Mouse (Mus musculus): ENCODE measurements around the gene Pdzrn4. TPM values are rescaled to one million over a fixed set of nuclear protein-coding genes. Genes with fewer than 3 reads are reported as not detected.

Pdzrn4 gene
- polyA plus RNA-seq, 1 experiment from 2014 or later = 0.02 TPM

DNA sequence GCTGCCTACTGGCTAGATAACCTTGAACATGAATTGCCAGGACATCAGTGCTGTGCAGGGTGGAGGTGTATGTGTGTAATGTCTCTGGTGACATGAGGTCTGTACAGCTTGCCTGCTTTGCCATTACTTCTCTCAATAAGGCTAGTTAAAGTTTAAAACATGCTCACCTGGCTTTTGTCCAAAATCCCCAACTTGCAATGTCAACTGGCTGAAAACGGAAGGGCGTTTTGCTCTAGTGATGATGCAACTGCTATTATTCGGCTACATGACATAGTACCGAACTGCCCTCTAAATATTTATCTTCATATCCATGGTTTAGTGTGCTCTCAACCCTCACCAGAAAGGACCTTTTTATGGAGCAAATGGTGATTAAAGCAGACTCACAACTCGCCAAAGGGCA, 161.9 kb downstream of the Pdzrn4 start:
- no peaks in the 10 kb centered on the region for H3K36me3 ChIP-seq (ENCODE audit: control insufficient read depth, insufficient read depth)
- no peak overlapping the region for H3K4me2 ChIP-seq (ENCODE audit: low read depth, low read length)
- H3K4me1 ChIP-seq (ENCODE audit: control insufficient read depth, low read depth, low read length) = no peaks in the 10 kb centered on the region
- ATAC-seq (ENCODE audit: low read depth) = peak; percentile 60
- H3K4me3 ChIP-seq (ENCODE audit: low read depth, low read length) = no peak overlapping the region
- WGBS (ENCODE audit: insufficient replicate concordance) = 57% methylated on average over 5 of the region's 5 CpGs
- H3K27ac ChIP-seq (ENCODE audit: low read length) = no peak overlapping the region
- no peaks in the 10 kb centered on the region for H3K27me3 ChIP-seq (ENCODE audit: control insufficient read depth, insufficient read depth, low read depth, low read length)
- no peak overlapping the region for H3K9ac ChIP-seq (ENCODE audit: low read depth, low read length)
- H3K9me3 ChIP-seq (replicated peaks; ENCODE audit: control insufficient read depth, low read length) = no peaks in the 10 kb centered on the region

DNA sequence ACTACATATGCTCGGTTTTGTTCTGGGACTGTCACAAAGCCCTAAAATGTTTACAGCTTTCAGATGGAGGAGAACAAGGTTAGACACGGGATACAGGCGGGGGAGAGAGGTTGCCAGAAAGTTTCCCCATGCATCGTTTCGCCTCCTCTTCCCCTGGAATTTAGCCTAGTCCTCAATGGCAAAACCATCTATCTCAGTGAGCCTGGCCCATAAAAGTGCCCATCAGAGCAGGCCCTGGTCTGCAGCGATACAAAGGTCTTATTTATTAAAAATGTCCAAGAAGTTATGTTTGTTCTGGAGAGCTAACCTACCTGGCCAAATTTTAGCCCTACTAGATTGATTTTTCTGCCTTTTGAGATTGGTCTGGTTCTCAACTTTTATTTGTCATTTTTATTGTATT, 165.5 kb downstream of the Pdzrn4 start:
- Histone ChIP-seq H3K4me1 (ENCODE audit: control insufficient read depth, low read depth, low read length) (no peaks in the 10 kb centered on the region), H3K36me3 (ENCODE audit: control insufficient read depth, insufficient read depth) (no peaks in the 10 kb centered on the region), H3K27me3 (ENCODE audit: control insufficient read depth, insufficient read depth, low read depth, low read length) (no peaks in the 10 kb centered on the region), H3K4me2 (ENCODE audit: low read depth, low read length) (no peak overlapping the region), H3K27ac (ENCODE audit: low read length) (no peak overlapping the region), H3K4me3 (ENCODE audit: low read depth, low read length) (no peak overlapping the region), H3K9me3 (replicated peaks; ENCODE audit: control insufficient read depth, low read length) (no peaks in the 10 kb centered on the region), H3K9ac (ENCODE audit: low read depth, low read length) (no peak overlapping the region)
- WGBS (ENCODE audit: insufficient replicate concordance) = 64% methylated on average over 6 of the region's 6 CpGs
- no peak for ATAC-seq (ENCODE audit: low read depth)

DNA sequence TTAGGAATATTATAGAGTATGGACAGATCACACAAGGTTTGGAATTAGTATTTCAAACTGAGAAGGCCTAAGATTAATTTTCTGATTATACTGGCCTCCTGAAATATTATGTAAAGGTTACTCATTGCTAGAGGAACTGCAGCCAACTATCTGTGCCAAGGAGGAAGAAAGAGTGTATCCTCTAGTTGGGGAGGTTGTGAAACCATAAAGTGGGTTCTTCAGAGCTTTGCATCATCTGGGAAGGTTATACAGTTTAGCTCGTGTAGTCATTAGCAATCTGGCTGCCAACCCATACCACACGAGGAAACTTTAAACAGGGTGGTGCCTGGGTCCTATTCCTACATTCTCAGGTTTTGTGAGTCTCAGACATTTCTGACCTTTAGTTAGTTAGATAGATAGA, 166.9 kb downstream of the Pdzrn4 start:
- Histone ChIP-seq H3K4me2 (ENCODE audit: low read depth, low read length) (no peak overlapping the region), H3K27me3 (ENCODE audit: control insufficient read depth, insufficient read depth, low read depth, low read length) (no peaks in the 10 kb centered on the region), H3K36me3 (ENCODE audit: control insufficient read depth, insufficient read depth) (no peaks in the 10 kb centered on the region), H3K4me1 (ENCODE audit: control insufficient read depth, low read depth, low read length) (no peaks in the 10 kb centered on the region), H3K9me3 (replicated peaks; ENCODE audit: control insufficient read depth, low read length) (no peaks in the 10 kb centered on the region), H3K9ac (ENCODE audit: low read depth, low read length) (no peak overlapping the region), H3K27ac (ENCODE audit: low read length) (no peak overlapping the region), H3K4me3 (ENCODE audit: low read depth, low read length) (no peak overlapping the region)
- 46% methylated on average over 2 of the region's 2 CpGs for WGBS (ENCODE audit: insufficient replicate concordance)
- ATAC-seq (ENCODE audit: low read depth) = no peak

- no peak overlapping the region for H3K4me3 ChIP-seq (ENCODE audit: low read depth, low read length)
- 52% methylated on average over 3 of the region's 3 CpGs for WGBS (ENCODE audit: insufficient replicate concordance)
- H3K4me2 ChIP-seq (ENCODE audit: low read depth, low read length) = no peak overlapping the region
- ATAC-seq (ENCODE audit: low read depth) = no peak
- no peaks in the 10 kb centered on the region for H3K4me1 ChIP-seq (ENCODE audit: control insufficient read depth, low read depth, low read length)
- no peaks in the 10 kb centered on the region for H3K27me3 ChIP-seq (ENCODE audit: control insufficient read depth, insufficient read depth, low read depth, low read length)
- no peaks in the 10 kb centered on the region for H3K9me3 ChIP-seq (replicated peaks; ENCODE audit: control insufficient read depth, low read length)
- no peaks in the 10 kb centered on the region for H3K36me3 ChIP-seq (ENCODE audit: control insufficient read depth, insufficient read depth)
- no peak overlapping the region for H3K9ac ChIP-seq (ENCODE audit: low read depth, low read length)
- no peak overlapping the region for H3K27ac ChIP-seq (ENCODE audit: low read length)
Measured at GRCm38 (mm10) chr15:92570526-92571243, 174.0 kb downstream of the Pdzrn4 start.

DNA sequence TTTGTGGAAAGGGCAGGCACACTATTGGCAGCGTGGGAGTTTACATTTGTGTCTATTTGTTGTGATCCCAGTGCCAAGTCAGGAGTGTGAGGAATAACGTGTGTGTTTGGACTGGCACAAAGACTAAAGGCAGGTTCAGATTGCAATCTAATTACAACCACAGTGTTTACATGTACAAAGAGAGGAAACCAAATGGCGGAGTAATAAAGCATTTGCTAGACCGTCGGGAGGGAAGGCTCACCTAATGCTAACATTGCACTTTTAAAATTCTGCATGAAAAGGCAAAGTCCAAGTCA, 174.5 kb downstream of the Pdzrn4 start:
- Histone ChIP-seq H3K4me2 (ENCODE audit: low read depth, low read length) (no peak overlapping the region), H3K4me3 (ENCODE audit: low read depth, low read length) (no peak overlapping the region), H3K9me3 (replicated peaks; ENCODE audit: control insufficient read depth, low read length) (no peaks in the 10 kb centered on the region), H3K4me1 (ENCODE audit: control insufficient read depth, low read depth, low read length) (no peaks in the 10 kb centered on the region), H3K9ac (ENCODE audit: low read depth, low read length) (no peak overlapping the region), H3K36me3 (ENCODE audit: control insufficient read depth, insufficient read depth) (no peaks in the 10 kb centered on the region), H3K27ac (ENCODE audit: low read length) (no peak overlapping the region), H3K27me3 (ENCODE audit: control insufficient read depth, insufficient read depth, low read depth, low read length) (no peaks in the 10 kb centered on the region)
- no peak for ATAC-seq (ENCODE audit: low read depth)
- 53% methylated on average over 5 of the region's 5 CpGs for WGBS (ENCODE audit: insufficient replicate concordance)

GRCm38 (mm10) chr15:92577476-92577875, 180.8 kb downstream of the Pdzrn4 start:
- WGBS (ENCODE audit: insufficient replicate concordance) = 66% methylated on average over 11 of the region's 11 CpGs
- no peak overlapping the region for H3K4me2 ChIP-seq (ENCODE audit: low read depth, low read length)

DNA sequence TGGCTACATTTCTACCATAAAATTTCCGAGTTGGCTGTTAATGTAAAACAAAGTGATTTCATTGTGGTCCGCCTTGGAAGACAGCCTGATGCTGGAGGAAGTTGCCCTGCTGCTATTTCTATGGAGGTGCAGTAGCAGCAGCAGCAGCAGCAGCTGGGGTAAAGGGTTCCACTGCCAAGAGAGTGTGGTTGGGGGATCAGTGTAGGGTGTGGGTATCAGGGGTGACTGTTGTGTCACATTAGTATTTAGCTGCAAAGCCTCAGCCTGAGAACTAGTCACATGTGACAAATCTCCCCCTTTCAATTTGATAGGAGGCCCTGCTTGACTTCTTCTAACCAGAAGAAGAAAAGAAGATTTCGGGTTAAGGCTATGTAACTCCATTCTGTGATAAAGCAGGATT, 183.5 kb downstream of the Pdzrn4 start:
- ATAC-seq (ENCODE audit: low read depth) = no peak
- WGBS (ENCODE audit: insufficient replicate concordance) = 48% methylated on average over 3 of the region's 3 CpGs

More at GRCm38 (mm10) chr15:92577476-92577875, 180.8 kb downstream of the Pdzrn4 start:
- H3K4me1 ChIP-seq (ENCODE audit: control insufficient read depth, low read depth, low read length) = no peaks in the 10 kb centered on the region
- no peak overlapping the region for H3K4me3 ChIP-seq (ENCODE audit: low read depth, low read length)
- no peak for ATAC-seq (ENCODE audit: low read depth)
- H3K27ac ChIP-seq (ENCODE audit: low read length) = no peak overlapping the region
- H3K27me3 ChIP-seq (ENCODE audit: control insufficient read depth, insufficient read depth, low read depth, low read length) = no peaks in the 10 kb centered on the region
- no peaks in the 10 kb centered on the region for H3K36me3 ChIP-seq (ENCODE audit: control insufficient read depth, insufficient read depth)
- H3K9me3 ChIP-seq (replicated peaks; ENCODE audit: control insufficient read depth, low read length) = no peaks in the 10 kb centered on the region
- H3K9ac ChIP-seq (ENCODE audit: low read depth, low read length) = no peak overlapping the region

GRCm38 (mm10) chr15:92580742-92581383, 184.2 kb downstream of the Pdzrn4 start:
- no peaks in the 10 kb centered on the region for H3K4me1 ChIP-seq (ENCODE audit: control insufficient read depth, low read depth, low read length)
- no peaks in the 10 kb centered on the region for H3K36me3 ChIP-seq (ENCODE audit: control insufficient read depth, insufficient read depth)
- no peak overlapping the region for H3K4me3 ChIP-seq (ENCODE audit: low read depth, low read length)
- WGBS (ENCODE audit: insufficient replicate concordance) = 68% methylated on average over 9 of the region's 9 CpGs
- H3K9ac ChIP-seq (ENCODE audit: low read depth, low read length) = no peak overlapping the region
- ATAC-seq (ENCODE audit: low read depth) = no peak
- H3K27ac ChIP-seq (ENCODE audit: low read length) = no peak overlapping the region
- H3K4me2 ChIP-seq (ENCODE audit: low read depth, low read length) = no peak overlapping the region
- H3K27me3 ChIP-seq (ENCODE audit: control insufficient read depth, insufficient read depth, low read depth, low read length) = no peaks in the 10 kb centered on the region
- no peaks in the 10 kb centered on the region for H3K9me3 ChIP-seq (replicated peaks; ENCODE audit: control insufficient read depth, low read length)

More for the DNA sequence above, 183.5 kb downstream of the Pdzrn4 start:
- Histone ChIP-seq H3K36me3 (ENCODE audit: control insufficient read depth, insufficient read depth) (no peaks in the 10 kb centered on the region), H3K27me3 (ENCODE audit: control insufficient read depth, insufficient read depth, low read depth, low read length) (no peaks in the 10 kb centered on the region), H3K4me1 (ENCODE audit: control insufficient read depth, low read depth, low read length) (no peaks in the 10 kb centered on the region), H3K9me3 (replicated peaks; ENCODE audit: control insufficient read depth, low read length) (no peaks in the 10 kb centered on the region), H3K4me3 (ENCODE audit: low read depth, low read length) (no peak overlapping the region), H3K4me2 (ENCODE audit: low read depth, low read length) (no peak overlapping the region), H3K9ac (ENCODE audit: low read depth, low read length) (no peak overlapping the region), H3K27ac (ENCODE audit: low read length) (no peak overlapping the region)

DNA sequence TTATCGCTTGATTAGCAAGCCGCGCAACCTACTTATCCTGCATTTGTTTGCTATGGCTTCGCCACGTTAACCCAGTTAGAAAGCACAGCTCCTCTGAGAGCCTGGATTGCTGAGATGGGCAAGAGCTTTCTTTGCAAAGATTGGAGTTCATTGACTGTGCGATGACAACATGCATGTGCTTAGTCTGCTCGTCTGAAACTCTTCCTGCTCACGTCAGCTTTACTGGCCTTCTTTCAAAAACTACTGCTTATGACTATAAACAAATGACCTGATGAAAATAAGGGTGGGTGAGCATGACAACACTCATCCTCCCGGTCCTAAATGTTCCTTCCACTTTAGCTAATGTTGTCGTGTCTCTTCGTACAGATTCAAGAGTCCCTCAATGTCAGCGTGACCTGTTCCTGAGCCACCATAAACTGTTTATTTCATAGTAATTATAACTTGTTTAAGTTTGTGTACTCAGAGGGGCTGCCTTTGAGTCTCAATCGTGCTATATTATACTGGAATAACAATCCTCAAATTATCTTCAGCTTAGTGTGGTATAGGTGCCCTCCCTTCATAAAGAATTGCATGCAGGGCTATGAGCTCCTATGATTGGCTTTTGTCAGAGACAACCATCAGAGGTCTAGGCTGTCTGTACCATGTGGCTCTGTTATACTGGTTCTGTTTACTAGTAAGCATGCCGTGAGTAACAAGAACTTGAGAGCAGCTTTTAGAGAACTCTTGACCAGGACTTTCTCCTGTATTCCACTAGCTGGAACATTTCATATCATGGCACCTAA, 187.9 kb downstream of the Pdzrn4 start:
- no peak overlapping the region for H3K27ac ChIP-seq (ENCODE audit: low read length)
- H3K27me3 ChIP-seq (ENCODE audit: control insufficient read depth, insufficient read depth, low read depth, low read length) = no peaks in the 10 kb centered on the region
- WGBS (ENCODE audit: insufficient replicate concordance) = 67% methylated on average over 14 of the region's 14 CpGs
- no peak for ATAC-seq (ENCODE audit: low read depth)
- H3K4me2 ChIP-seq (ENCODE audit: low read depth, low read length) = no peak overlapping the region
- H3K9me3 ChIP-seq (replicated peaks; ENCODE audit: control insufficient read depth, low read length) = no peaks in the 10 kb centered on the region
- H3K4me1 ChIP-seq (ENCODE audit: control insufficient read depth, low read depth, low read length) = no peaks in the 10 kb centered on the region
- no peak overlapping the region for H3K4me3 ChIP-seq (ENCODE audit: low read depth, low read length)
- no peaks in the 10 kb centered on the region for H3K36me3 ChIP-seq (ENCODE audit: control insufficient read depth, insufficient read depth)
- no peak overlapping the region for H3K9ac ChIP-seq (ENCODE audit: low read depth, low read length)
